Mouse (Mus musculus) E14TG2a.4 (cell line): ENCODE measurements at regions not wholly inside any gene's neighbourhood (a gene's known extent, or its start where the extent isn't known, plus 50 kb on each side); places are given as distances from the start of the nearest gene placed in this dataset.

Experiments used
- CTCF ChIP-seq: conservative IDR thresholded peaks from 2 replicates; pipeline ENCODE4 v1.5.1; 2014; ENCODE audit warnings: low read length
- POU5F1 ChIP-seq: IDR thresholded peaks from 2 replicates; pipeline ENCODE4 v1.6.1; 2014; ENCODE audit warnings: low read length, borderline replicate concordance

DNA sequence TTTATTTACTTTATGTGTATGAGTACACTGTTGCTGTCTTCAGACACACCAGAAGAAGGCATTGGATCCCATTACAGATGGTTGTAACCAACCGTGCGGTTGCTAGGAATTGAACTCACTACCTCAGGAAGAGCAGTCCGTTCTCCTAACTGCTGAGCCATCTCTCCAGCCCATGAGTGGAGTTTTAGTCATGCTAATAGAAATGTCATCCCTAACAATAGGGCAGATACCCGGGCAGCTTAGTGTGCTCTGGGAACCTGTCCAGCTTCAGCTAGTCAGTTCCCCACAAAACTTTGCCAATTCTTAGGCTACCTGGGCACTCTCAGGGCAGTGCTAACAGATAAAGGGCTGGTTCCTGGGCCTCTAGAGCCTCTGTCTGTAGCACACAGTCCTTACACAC, 503.9 kb upstream of the Tmem132c start:
- TF ChIP-seq CTCF = no peak
- TF ChIP-seq POU5F1 = no peak
